Mouse (Mus musculus): Measurements from ENCODE around the gene Nectin1.

The Nectin1 gene

DNA sequence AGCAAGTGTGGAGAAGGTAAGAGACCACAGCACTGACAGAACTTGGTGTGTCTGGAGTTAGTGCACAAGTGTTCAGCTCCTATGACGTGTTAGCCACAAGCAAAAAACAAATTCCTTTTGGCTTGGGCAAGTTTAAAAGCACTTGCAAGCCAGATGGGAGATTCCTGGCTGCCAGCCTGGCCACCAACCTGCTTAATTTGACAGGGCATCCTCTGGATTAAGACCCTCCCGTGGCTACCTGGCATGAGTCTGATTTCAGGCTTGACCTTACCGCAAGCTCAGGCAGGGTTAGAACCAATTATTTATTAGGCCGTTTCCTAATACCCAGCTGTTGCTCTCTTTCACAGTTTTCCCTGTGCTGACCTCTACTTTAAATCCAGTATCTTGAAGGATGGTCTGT, 1.7 kb upstream of the Nectin1 start:
- no peak for DNase-seq

DNA sequence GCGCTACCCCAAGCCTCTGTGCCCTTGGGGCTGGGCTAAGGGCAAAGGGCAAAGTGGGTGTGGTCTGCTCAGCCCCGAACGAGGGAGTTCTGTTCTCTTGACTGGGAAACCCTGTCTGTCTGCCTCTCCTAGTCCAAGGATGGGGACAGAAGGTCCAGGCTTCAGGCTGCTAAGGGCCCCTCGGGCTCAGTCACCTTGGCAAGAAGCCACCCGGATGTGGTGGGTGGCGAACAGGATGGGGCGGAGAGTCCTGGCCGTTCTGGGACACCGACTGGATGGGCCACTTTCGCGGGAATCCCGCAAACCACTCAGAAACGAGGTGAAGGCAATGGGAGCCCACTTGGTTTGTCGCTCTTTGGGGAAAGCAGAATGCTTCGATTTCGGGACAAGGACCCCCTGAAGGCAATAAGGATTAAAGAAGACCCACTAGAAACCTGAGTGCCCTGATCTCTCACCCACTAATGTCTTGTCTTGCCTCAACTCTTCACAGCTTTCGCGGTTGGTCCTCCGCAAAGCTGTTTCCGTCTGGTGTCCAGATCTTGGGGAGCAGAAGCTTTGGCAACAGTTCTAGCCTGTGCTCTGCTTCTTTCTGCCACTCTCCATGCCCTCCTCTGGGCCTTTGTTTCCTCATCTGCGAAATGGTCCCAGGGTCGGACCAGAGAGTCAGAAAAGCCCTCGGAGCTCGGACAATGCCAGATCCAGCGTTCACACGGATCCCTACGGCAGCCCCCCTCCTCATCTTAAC, 710 bp upstream of the Nectin1 start:
- DNase-seq: peak; percentile 93

DNA sequence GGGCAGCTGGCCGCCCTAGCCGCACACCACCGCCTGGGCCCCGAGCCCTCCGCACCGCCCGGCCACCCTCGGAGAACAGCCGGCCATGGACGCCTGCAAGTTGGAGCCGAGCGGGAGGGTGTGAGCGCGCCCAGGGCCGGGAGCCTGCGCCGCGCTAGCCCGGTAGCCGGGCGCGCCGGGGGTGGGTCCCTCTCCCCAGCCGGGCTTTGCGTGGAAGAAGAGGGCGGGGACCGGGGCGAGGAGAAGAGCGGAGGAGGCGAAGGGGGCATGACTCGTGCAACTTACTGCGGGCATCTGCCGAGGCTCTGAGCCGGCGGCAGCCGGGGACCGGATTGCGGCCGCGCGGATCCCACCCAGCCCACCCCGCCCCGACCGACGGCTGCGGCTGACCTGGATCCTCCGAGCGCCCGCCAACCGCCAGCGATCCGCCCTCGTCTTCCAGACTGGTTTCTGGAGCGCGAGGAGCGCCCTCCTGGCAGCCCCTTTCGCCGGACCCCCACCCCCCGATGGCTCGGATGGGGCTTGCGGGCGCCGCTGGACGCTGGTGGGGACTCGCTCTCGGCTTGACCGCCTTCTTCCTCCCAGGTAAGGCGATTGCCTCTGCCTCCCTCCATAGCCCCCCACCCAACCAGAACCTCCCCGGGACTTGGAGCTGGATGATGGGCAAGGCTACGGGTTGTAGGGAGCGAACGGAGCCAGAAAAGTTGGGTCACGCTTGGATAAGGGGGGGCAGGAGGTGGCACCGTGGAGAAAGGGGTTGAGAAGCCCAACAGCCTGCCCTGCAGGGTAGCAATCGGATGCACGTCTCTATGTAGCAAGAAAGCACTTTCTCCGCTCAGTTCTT, 576 bp downstream of the Nectin1 start:
- peak; percentile 69 for DNase-seq

DNA sequence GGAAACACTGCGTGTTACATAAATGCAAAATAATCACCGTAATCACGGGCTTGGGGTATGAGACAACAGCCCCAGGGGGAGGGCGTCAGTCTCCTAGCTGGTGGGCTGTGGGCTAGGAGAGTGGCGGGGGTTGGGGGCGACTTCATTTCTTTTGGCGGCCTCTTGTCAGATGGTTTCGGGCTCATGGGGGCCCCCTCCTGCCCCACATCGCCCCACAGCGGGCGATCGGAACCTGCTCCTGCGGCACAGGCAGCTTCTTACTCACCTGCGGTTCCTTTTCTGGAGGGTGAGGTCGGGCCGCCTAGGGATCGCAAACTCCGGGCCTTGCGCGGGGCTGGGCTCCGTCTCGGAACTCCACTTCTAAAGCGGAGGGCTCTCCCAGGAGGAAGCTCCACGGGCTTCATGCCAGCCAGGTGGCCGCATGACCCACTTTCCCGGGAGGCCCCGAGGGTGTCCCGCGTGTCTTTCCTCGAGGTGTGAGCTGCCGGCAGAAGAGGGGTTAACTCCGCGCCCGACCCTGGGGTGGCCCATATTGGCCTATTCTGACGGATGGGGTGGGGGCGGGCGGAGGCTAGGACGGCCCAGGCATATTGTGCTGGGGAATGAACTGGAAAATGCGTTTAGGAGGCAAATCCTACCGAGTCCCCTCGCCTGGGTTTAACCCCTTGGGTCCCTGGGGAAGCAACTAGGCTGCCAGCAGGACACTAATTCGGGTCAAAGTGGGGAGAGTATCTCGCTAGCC, 1.4 kb downstream of the Nectin1 start:
- peak; percentile 59 for DNase-seq

DNA sequence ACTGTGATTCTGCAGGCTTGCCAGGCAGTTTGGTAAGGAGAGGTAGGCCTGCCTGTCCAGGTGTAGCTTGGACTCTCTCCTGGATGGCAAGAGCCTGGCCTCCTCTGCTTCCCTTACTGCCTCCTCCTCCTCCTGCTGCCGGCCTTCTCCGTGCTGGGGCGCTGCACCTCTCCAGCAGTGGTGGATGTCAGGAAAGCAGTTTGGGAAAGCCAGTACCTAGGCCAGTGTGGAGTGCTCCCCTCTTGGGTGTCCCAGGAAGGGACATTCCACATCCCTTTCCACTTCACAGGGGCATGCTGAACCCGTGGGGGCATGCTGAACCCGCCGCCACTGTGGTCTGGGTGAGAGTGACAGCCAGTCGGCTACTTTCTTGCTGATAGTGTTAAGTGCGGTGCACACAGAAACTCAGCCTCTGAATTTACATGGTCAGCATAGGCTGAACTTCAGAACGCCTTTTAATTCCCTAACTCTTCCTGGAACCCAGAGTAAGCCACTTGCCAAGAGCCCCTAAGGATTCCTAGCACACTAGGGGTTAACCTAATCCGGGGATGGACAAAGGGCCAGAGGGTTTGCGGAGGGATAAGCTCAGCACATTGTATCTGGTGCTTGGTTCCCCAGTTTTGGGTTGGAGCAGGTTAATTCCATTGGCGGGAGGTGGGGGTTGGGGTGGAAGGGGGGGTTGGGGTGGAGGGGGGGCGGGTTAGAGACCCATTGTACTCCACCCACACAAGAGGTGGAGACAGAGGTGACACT, 2.3 kb downstream of the Nectin1 start:
- no peak for DNase-seq

DNA sequence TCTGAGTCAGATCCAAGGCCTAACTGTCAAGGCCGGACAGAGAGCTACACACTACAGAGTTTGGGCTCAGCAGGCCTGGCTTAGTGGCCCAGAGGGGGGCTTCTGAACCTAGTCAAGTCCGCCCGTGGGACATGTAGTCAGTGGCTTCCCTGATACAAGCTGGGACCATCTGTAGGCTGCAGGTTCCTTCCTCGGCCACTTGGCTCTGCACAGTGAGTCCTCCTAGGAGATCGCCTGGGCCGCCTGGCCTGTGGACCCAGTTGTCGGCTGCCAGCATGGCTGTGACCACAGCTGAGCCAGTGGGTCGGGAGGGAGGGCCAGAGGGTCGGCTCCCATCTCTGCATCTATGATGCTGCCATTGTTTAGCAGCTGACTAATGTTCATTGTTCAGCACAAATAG, 3.9 kb downstream of the Nectin1 start:
- no peak for DNase-seq

DNA sequence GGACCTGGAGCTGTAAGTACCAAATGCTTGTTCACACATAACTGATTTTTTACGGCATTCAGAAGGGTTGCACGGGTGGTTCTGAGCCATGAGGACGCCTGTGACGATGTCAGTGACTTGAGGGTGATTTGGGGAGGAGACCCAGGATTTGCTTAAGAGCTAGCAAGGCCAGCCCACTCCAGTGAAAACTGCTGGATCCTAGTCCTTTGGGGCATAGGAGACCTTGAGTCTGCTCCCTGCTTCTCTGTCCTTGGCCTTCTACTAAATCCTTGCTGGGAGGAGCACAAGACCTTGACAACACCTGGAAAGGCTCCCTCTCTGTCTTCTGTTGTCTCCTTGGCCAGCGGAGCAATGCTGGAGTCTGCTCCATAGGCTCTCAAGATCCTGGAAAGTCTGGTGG, 4.7 kb downstream of the Nectin1 start:
- no peak for DNase-seq

DNA sequence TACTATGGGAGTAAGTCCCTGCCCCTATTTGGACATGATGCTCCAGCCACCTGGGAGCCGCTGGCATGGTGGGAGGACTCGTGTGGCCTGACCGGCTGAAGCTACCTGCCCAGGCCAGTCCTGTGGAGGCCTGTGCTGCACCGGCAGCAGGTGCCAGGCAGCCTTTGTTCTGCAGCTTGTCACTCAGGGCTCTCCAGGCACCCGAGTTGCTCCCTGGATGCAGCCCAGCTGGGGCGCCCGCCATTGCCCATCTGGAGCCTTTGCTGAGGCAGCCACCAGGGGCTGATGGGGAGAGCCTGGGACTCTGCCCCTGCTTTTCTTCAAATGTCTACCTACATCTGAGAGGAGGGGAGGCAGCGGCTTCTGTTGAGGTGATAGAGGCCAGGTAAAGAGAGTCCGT, 6.3 kb downstream of the Nectin1 start:
- no peak for DNase-seq

DNA sequence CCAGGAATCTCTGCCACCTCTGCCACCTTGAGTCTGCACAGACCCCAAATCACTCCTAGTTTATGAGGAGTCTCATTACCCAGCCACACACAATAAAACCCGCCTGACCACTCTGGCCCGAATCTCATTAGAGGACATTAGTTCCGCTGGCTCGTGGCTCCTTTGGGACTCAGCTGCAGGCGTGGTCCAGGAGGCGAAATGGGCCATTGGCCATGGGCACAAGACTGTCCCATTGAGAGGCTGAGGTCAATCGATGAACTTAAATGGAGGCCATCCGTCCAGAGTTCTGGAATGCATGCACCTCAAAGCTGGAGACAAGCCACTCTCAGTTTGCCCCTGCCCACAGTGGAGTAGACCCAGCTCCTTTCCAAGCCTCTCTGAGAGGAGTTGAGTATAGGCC, 7.3 kb downstream of the Nectin1 start:
- DNase-seq: no peak

DNA sequence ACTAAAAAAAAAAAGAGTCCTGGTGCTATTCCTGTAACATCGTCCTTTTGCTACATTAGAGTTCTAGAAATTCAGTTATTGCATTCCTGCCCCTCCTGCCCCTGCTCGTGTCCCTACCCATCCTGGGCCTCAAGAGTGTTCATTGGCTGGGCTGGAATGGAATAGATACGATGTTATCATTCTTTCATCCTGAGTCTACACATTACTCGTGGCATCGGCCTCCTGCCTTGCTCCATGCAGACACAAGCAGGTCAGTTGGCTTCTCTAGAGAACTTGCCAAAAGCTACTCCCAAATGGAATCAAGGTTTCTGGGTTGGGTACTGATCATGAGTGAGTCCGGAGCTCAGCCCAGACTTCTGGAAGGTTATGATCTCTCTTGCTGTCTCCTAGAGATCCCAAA, 9.7 kb downstream of the Nectin1 start:
- DNase-seq: no peak

DNA sequence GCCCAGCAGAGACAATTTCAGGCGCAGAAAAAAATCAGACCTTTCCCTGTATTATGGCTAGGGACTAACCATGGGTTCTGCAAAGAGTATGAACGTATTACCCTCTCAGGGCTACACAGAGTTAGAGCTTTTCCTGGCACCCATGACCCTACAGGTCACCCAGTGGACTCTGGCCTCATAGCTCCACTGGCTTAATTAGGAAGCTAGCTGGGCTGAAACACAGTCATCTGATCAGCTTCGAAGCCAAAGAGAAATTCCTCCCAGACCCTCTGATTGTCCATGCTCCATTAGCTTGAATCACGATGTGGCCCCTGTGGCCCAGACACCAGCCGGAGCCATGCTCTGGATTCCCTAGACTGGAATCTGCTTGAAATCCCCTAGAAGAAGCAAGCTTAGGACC, 10.3 kb downstream of the Nectin1 start:
- peak; percentile 58 for DNase-seq

DNA sequence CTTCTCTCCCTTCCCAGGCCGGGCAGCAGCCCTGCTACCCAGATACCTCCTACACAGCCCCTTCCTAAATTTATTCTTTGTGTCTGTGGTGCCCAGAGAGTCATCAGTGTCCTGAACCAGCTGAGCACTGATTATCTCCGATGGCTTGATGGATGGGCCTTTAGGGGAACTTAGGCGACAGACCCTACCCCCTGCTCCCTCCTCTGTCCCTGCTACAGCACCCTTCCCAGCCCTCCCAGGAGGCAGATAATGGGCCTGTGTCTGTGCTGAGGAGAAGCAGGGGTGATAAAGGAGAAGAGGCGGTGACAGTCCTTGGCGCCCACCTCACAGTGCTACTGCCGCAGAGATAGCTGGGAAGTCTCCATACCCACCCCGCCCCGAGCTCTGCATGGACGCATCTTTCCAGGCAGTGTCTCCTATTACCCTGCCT, 11.0 kb downstream of the Nectin1 start:
- DNase-seq: no peak

DNA sequence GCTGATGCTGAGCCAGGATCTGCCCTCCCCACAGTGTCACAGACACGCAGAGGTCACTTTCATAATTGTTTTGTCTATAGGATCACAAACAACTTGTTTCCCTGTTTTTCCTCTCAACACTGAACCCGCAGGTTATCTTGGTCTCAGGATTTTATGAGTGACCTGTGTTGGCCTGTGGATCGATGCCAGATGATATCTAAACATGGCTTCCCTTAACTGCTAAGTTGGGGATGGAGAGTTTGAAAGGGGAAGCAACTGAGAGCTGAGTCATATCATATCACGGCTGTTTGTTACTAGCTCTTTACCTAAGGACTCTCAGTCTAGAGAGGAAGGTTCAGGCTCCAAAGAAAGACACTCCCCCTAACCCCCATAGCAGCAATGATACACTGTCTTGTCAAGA, 11.7 kb downstream of the Nectin1 start:
- DNase-seq: no peak

DNA sequence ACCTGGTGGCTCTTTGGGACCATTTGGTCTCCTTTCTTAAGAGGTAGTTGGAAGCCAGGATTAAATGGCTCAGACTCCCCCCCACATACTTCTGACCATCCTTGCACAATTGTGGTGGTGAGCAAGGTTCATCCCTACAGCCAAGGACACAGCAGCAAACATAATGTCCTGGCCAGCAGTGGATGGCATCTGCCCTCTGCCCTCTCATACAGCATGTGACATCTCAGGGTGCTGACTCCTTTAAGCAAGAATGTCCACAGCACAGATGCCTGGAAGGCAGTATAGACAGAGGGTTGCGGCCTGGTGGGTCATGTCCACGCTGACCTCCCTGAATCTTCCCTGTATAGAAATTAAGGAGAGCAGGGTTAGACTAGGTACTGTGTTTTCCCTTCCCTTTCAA, 12.1 kb downstream of the Nectin1 start:
- peak; percentile 31 for DNase-seq

DNA sequence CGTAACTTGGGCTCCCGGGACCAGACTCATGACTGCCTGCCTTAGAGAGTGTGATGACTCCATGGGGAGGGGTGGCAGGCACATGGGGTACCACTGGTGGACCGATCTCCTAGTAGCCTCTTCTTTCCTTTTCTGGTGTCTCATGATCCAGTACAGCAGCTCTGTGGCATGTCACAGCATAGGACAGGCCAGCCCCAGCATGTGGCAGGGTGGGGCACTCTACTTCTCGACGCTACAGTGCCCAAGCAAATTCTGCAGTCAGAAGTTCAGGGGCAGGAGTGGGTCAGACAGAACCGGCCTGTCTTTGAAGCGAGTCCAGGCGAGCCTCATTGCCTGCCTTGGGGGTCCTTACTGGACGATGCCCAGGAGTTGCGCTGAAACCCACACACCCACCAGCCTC, 13.4 kb downstream of the Nectin1 start:
- no peak for DNase-seq

DNA sequence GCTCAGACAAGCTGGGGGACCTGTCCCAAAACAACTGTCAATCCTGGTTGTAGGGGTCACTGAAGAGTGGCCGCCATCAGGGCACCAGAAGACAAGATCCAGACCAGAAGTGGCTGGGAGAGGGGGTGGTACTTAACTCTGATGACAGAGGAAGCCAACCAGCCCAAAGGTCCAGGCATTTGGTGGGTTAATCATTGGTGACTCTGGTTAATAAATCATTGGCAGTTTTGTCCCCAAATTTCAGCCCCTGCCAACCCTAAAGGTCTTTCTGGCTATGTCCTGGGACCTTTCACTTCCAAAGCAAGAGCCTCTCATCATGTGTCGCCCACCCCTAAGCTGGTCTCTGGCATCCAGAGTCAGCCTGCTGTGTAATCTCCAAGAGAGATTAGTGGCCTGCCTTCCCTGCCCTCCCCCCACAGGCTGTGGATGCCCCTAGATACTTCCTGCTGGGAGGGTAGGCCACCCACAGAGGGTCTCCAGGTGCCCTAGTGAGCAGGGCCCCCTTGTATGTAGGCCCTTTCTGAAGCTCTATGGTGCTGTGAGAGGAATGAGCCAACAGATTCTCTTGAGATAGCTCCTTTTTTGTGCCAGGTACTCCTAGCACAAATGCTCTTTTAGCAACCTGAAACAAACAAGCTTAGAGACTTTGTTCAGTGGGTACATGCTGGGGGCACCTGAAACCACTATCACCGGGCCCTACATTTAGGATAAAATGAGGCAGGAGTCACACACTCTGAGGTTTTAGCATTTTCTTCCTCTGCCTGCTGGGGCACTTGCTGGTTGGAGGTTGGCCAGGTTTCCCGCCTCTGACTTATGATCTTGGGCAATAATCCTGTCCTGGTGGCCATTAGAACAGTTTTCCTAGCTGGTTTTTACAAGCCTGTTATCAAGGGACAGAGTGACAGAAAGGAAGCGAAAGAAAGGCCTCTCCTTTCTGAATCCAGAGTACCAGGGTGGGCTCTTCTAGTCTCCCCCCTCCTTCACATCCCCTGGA, 14.5 kb downstream of the Nectin1 start:
- DNase-seq: peak; percentile 72

DNA sequence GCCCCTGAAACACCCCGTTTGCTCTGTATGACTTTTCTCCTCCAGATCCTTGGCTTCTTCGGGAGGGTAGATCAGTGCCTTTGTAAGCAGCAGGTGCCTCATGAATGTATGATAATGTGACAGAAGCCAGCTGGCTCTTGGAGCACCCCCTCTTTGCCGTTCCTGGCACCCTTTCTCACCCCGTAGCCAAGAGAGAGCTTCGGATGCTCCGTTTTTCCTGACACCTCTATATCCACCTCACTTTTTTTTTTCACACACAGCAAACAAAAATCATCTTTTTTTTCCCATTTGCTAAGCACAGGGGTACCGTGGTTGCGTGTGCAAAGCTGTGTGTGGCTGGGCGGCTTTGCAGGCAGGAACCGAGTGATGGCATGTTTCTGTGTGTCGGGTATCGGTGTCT, 16.3 kb downstream of the Nectin1 start:
- no peak for DNase-seq

DNA sequence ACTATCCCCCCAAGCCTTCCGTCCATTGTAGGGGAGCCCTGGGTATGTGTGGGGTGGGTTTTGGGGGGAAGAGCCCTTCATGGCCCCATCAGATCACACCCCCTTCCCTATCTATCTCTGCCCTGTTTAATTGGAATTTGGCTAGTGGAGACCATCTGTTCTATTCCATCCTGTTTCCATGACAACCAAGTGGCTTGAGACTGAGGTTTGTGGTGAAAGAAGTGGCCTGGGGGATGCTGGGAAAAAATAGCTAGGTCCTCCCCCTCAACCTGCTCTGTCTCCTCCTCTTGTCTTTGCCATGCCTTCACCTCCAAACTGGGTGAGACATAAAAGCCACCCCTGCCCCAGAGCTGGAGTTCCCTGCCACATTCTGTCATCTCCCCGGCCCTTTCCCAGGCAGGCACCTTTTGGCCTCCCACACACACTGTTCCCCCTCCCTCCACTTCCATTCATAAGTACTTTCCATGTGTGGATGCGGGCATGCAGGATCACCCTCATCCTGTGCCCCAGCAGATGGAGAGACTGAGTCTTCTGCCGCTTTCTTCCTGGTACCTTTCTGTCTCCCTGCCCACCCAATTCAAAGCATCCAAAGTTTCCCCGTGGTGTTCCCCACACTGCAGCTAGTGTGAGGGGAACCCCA, 17.5 kb downstream of the Nectin1 start:
- DNase-seq: no peak

DNA sequence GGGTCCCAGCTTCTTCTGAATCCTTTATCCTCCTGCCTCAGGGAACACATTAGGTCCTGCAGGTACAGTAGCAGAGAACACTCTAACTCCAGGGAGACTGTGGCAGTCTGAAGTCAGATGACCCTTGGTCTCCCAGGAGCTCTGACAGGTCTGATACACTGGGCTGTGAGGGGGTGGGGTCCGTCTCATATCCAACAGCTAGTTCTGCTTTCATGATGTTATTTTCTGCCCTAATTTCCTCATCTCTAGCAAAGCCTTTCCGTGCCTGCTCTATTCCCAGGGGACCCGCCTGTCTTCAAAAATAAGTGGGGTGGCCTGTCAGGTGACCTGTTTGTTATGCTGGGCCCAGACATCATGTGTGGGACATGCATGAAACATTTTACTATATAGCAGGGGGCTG, 18.2 kb downstream of the Nectin1 start:
- DNase-seq: no peak

DNA sequence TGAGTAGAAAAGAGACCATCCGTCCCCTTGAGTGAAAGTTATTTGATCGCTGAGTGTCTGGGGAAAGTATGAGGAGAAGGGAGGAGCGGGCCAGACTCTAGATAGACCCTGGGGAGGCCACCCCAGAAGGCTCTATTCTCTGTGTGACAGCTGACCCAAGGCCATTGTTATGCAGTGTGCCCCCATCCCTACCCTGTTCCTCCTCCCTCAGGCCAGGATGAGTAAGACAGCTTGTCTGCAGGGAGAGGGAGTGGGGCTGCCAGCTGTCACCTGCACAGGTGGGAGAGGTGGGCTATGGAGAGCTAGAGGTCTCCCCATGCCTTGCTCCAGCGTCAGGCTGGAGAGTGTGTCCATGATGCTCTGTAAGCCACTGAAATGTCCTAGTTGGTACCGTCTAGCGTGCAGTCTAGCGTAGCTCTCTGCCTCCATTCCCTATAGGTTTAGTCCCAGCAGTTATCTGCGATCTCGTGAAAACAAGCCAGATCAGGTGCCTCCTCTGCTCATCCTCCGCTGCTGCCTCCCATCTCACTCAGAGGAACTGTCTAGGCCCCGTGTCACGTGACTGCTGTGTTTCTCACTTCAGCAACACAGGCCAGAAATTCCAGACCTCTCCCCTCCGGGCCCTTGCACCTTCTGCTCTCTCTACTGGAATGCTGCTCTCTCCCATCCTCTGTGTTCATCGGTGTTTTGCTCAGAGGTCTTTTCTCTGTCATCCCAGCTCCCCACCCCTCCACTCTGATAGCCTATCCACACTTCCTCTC, 21.8 kb downstream of the Nectin1 start:
- DNase-seq: peak; percentile 52

Measured in kidney, postnatal 10 days (tissue).